Mouse (Mus musculus): ENCODE measurements at regions not wholly inside any gene's neighbourhood (a gene's known extent, or its start where the extent isn't known, plus 50 kb on each side); places are given as distances from the start of the nearest gene placed in this dataset.

GRCm38 (mm10) chr12:71460643-71461042 lies 151.0 kb downstream of the Dact1 start:
- Histone ChIP-seq H3K27ac (ENCODE audit: low read length) (no peak overlapping the region), H3K4me3 (ENCODE audit: low read length) (no peak overlapping the region), H3K4me2 (ENCODE audit: low read depth, low read length) (no peak overlapping the region), H3K9me3 (ENCODE audit: control insufficient read depth, low read length) (no peaks in the 10 kb centered on the region), H3K9ac (ENCODE audit: low read length) (no peak overlapping the region), H3K36me3 (ENCODE audit: control insufficient read depth, insufficient read depth, low read length) (no peaks in the 10 kb centered on the region), H3K27me3 (ENCODE audit: control insufficient read depth, insufficient read depth, low read depth, low read length) (no peaks in the 10 kb centered on the region; the same call in 1 of the 2 replicates), H3K4me1 (replicated peaks; ENCODE audit: control insufficient read depth, insufficient read depth, low read length) (peaks cover 17% of the 10 kb centered on the region; the same call in 1 of the 2 replicates)
- whole genome bisulfite sequencing = 80% methylated on average over 6 of the region's 6 CpGs
- no peak for ATAC-seq (ENCODE audit: low read depth)

- Histone ChIP-seq H3K27me3 (ENCODE audit: control insufficient read depth, insufficient read depth, low read depth, low read length) (no peaks in the 10 kb centered on the region), H3K36me3 (ENCODE audit: control insufficient read depth, insufficient read depth, low read length) (no peaks in the 10 kb centered on the region), H3K4me3 (ENCODE audit: low read length) (no peak overlapping the region), H3K4me1 (replicated peaks; ENCODE audit: control insufficient read depth, insufficient read depth, low read length) (peaks cover 17% of the 10 kb centered on the region), H3K4me2 (ENCODE audit: low read depth, low read length) (no peak overlapping the region), H3K9me3 (ENCODE audit: control insufficient read depth, low read length) (no peaks in the 10 kb centered on the region), H3K27ac (ENCODE audit: low read length) (no peak overlapping the region), H3K9ac (ENCODE audit: low read length) (no peak overlapping the region)
- 79% methylated on average over 7 of the region's 7 CpGs for WGBS
- no peak for ATAC-seq (ENCODE audit: low read depth)
These were observed 158.1 kb downstream of the Dact1 start for GRCm38 (mm10) chr12:71467820-71468219.

GRCm38 (mm10) chr12:71468324-71468723 lies 158.6 kb downstream of the Dact1 start:
- no peak overlapping the region for H3K27ac ChIP-seq (ENCODE audit: low read length)
- no peak for ATAC-seq (ENCODE audit: low read depth)
- H3K36me3 ChIP-seq (ENCODE audit: control insufficient read depth, insufficient read depth, low read length) = no peaks in the 10 kb centered on the region
- no peak overlapping the region for H3K4me2 ChIP-seq (ENCODE audit: low read depth, low read length)
- 57% methylated on average over 6 of the region's 6 CpGs for WGBS
- H3K27me3 ChIP-seq (ENCODE audit: control insufficient read depth, insufficient read depth, low read depth, low read length) = no peaks in the 10 kb centered on the region
- H3K9me3 ChIP-seq (ENCODE audit: control insufficient read depth, low read length) = no peaks in the 10 kb centered on the region
- no peak overlapping the region for H3K9ac ChIP-seq (ENCODE audit: low read length)
- no peak overlapping the region for H3K4me3 ChIP-seq (ENCODE audit: low read length)
- peaks cover 17% of the 10 kb centered on the region for H3K4me1 ChIP-seq (replicated peaks; ENCODE audit: control insufficient read depth, insufficient read depth, low read length)

GRCm38 (mm10) chr12:71470983-71471715 lies 161.5 kb downstream of the Dact1 start:
- Histone ChIP-seq H3K36me3 (ENCODE audit: control insufficient read depth, insufficient read depth, low read length) (no peaks in the 10 kb centered on the region), H3K4me1 (replicated peaks; ENCODE audit: control insufficient read depth, insufficient read depth, low read length) (peaks cover 21% of the 10 kb centered on the region), H3K9ac (ENCODE audit: low read length) (no peak overlapping the region), H3K27me3 (ENCODE audit: control insufficient read depth, insufficient read depth, low read depth, low read length) (no peaks in the 10 kb centered on the region), H3K27ac (ENCODE audit: low read length) (peak overlapping the region; percentile 61), H3K4me3 (ENCODE audit: low read length) (no peak overlapping the region), H3K4me2 (ENCODE audit: low read depth, low read length) (peak overlapping the region; percentile 30), H3K9me3 (ENCODE audit: control insufficient read depth, low read length) (no peaks in the 10 kb centered on the region)
- WGBS = 30% methylated on average over 13 of the region's 13 CpGs
- ATAC-seq (ENCODE audit: low read depth) = peak; percentile 73

GRCm38 (mm10) chr12:71471720-71472119 lies 162.0 kb downstream of the Dact1 start:
- peak overlapping the region; percentile 61 for H3K27ac ChIP-seq (ENCODE audit: low read length)
- ATAC-seq (ENCODE audit: low read depth) = peak; percentile 59
- no peaks in the 10 kb centered on the region for H3K9me3 ChIP-seq (ENCODE audit: control insufficient read depth, low read length)
- WGBS = 46% methylated on average over 4 of the region's 4 CpGs
- no peaks in the 10 kb centered on the region for H3K27me3 ChIP-seq (ENCODE audit: control insufficient read depth, insufficient read depth, low read depth, low read length)
- no peak overlapping the region for H3K9ac ChIP-seq (ENCODE audit: low read length)
- no peak overlapping the region for H3K4me3 ChIP-seq (ENCODE audit: low read length)
- H3K4me1 ChIP-seq (replicated peaks; ENCODE audit: control insufficient read depth, insufficient read depth, low read length) = peaks cover 21% of the 10 kb centered on the region
- peak overlapping the region; percentile 30 for H3K4me2 ChIP-seq (ENCODE audit: low read depth, low read length)
- no peaks in the 10 kb centered on the region for H3K36me3 ChIP-seq (ENCODE audit: control insufficient read depth, insufficient read depth, low read length)

GRCm38 (mm10) chr12:71476238-71476637 lies 166.6 kb downstream of the Dact1 start:
- ATAC-seq (ENCODE audit: low read depth) = no peak
- 50% methylated on average over 4 of the region's 4 CpGs for WGBS
- Histone ChIP-seq H3K4me3 (ENCODE audit: low read length) (no peak overlapping the region), H3K4me1 (replicated peaks; ENCODE audit: control insufficient read depth, insufficient read depth, low read length) (peaks cover 17% of the 10 kb centered on the region), H3K4me2 (ENCODE audit: low read depth, low read length) (no peak overlapping the region), H3K9me3 (ENCODE audit: control insufficient read depth, low read length) (no peaks in the 10 kb centered on the region), H3K9ac (ENCODE audit: low read length) (no peak overlapping the region), H3K27me3 (ENCODE audit: control insufficient read depth, insufficient read depth, low read depth, low read length) (peaks cover 3% of the 10 kb centered on the region; the same call in 1 of the 2 replicates), H3K27ac (ENCODE audit: low read length) (no peak overlapping the region), H3K36me3 (ENCODE audit: control insufficient read depth, insufficient read depth, low read length) (no peaks in the 10 kb centered on the region)

- Histone ChIP-seq H3K4me2 (ENCODE audit: low read depth, low read length) (no peak overlapping the region), H3K4me1 (replicated peaks; ENCODE audit: control insufficient read depth, insufficient read depth, low read length) (peaks cover 19% of the 10 kb centered on the region), H3K27me3 (ENCODE audit: control insufficient read depth, insufficient read depth, low read depth, low read length) (peaks cover 3% of the 10 kb centered on the region; the same call in 1 of the 2 replicates), H3K27ac (ENCODE audit: low read length) (no peak overlapping the region), H3K4me3 (ENCODE audit: low read length) (no peak overlapping the region), H3K9ac (ENCODE audit: low read length) (no peak overlapping the region), H3K9me3 (ENCODE audit: control insufficient read depth, low read length) (no peaks in the 10 kb centered on the region), H3K36me3 (ENCODE audit: control insufficient read depth, insufficient read depth, low read length) (no peaks in the 10 kb centered on the region)
- 20% methylated on average over 5 of the region's 5 CpGs for WGBS
- ATAC-seq (ENCODE audit: low read depth) = no peak
These were observed 168.0 kb downstream of the Dact1 start for GRCm38 (mm10) chr12:71477691-71478090.

GRCm38 (mm10) chr12:71481371-71481770 lies 171.7 kb downstream of the Dact1 start:
- ATAC-seq (ENCODE audit: low read depth) = peak; percentile 49; the same call in 1 of the 2 replicates
- no peaks in the 10 kb centered on the region for H3K9me3 ChIP-seq (ENCODE audit: control insufficient read depth, low read length)
- H3K4me3 ChIP-seq (ENCODE audit: low read length) = no peak overlapping the region
- no peak overlapping the region for H3K4me2 ChIP-seq (ENCODE audit: low read depth, low read length)
- peaks cover 3% of the 10 kb centered on the region; the same call in 1 of the 2 replicates for H3K27me3 ChIP-seq (ENCODE audit: control insufficient read depth, insufficient read depth, low read depth, low read length)
- WGBS = 31% methylated on average over 6 of the region's 6 CpGs
- H3K36me3 ChIP-seq (ENCODE audit: control insufficient read depth, insufficient read depth, low read length) = no peaks in the 10 kb centered on the region
- H3K27ac ChIP-seq (ENCODE audit: low read length) = no peak overlapping the region
- H3K4me1 ChIP-seq (replicated peaks; ENCODE audit: control insufficient read depth, insufficient read depth, low read length) = peaks cover 20% of the 10 kb centered on the region
- H3K9ac ChIP-seq (ENCODE audit: low read length) = no peak overlapping the region

- Histone ChIP-seq H3K4me1 (replicated peaks; ENCODE audit: control insufficient read depth, insufficient read depth, low read length) (peaks cover 20% of the 10 kb centered on the region), H3K27me3 (ENCODE audit: control insufficient read depth, insufficient read depth, low read depth, low read length) (peaks cover 3% of the 10 kb centered on the region; the same call in 1 of the 2 replicates), H3K4me3 (ENCODE audit: low read length) (no peak overlapping the region), H3K36me3 (ENCODE audit: control insufficient read depth, insufficient read depth, low read length) (no peaks in the 10 kb centered on the region), H3K9me3 (ENCODE audit: control insufficient read depth, low read length) (no peaks in the 10 kb centered on the region), H3K9ac (ENCODE audit: low read length) (no peak overlapping the region), H3K4me2 (ENCODE audit: low read depth, low read length) (no peak overlapping the region), H3K27ac (ENCODE audit: low read length) (peak overlapping the region; percentile 25)
- ATAC-seq (ENCODE audit: low read depth) = peak; percentile 57; the same call in 1 of the 2 replicates
- WGBS = 48% methylated on average over 9 of the region's 9 CpGs
These were observed 172.4 kb downstream of the Dact1 start for GRCm38 (mm10) chr12:71481899-71482593.

Data from lung, embryonic 16.5 days (tissue).